Mouse (Mus musculus): ENCODE data around the gene Nr2c2ap.

Gene Nr2c2ap

GRCm38 (mm10) chr8:70131166-70131883 lies at the start of gene Nr2c2ap:
Nr2c2ap (plus strand) TSS chr8:70131333.
- peak; percentile 87 to 90 for DNase-seq (ENCODE audit: low spot score in 2 of 2)

DNA sequence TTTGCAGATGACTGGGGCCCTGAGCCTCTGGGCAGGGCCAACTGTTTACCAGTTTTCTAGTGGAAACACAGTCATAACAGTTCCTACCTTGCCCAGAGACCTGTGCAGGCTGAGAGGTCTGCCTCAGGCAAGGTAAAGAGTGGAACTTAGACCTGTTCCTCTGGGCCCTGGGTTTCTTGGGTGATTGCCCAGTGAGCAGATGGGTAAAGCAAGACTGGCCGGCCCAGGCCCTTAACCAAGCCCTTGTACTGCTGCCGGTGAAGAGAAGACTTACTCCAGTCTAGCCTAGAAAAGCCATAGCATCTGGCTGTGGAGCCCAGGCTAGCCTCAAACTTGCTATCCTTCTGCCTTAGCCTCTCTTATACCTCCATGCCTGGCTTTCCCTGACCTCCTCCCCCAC lies 49.2 kb upstream of the Nr2c2ap start:
- DNase-seq (ENCODE audit: low spot score in 2 of 2), result no peak

GRCm38 (mm10) chr8:70083285-70083684 lies 47.8 kb upstream of the Nr2c2ap start, which contains the start of gene Hapln4:
Hapln4 (plus strand) TSS chr8:70083457.
- peak in 1 of 2 experiments; percentile 58 for DNase-seq (ENCODE audit: low spot score in 2 of 2)

DNA sequence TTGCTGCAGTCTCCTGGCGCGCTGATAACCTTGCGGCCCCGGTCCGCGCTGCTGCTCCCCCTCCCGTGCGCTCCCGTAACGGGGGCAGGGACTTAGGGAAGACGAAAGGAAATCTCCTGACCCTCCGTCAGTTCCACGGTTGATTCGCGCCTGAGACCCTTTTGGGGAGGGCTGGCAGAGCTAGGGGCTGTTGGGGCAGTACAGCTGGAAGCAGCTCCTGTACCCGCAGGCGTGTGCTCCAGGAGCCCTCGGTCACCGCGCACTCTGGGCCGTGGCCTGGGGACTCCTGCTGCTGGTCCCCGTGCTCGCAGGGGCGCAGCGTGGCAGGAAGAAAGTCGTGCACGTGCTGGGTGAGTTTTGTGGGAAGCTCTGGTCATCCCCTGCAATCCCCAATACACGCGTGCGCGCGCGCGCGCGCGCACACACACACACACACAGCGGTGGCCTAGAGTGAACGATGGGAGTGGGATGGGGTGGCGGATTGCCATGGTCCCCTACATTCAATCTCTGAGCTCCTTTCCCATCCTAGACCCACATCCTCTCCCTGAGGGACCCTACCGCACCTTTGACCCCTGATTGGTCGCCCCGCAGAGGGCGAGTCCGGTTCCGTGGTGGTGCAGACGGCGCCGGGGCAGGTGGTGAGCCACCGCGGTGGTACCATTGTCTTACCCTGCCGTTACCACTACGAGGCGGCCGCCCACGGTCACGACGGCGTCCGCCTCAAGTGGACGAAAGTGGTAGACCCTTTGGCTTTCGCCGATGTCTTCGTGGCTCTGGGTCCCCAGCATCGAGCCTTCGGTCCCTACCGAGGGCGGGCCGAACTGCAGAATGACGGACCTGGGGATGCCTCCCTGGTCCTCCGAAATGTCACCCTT lies 46.7 kb upstream of the Nr2c2ap start:
- DNase-seq (ENCODE audit: low spot score in 2 of 2), result peak in 1 of 2 experiments; percentile 43

DNA sequence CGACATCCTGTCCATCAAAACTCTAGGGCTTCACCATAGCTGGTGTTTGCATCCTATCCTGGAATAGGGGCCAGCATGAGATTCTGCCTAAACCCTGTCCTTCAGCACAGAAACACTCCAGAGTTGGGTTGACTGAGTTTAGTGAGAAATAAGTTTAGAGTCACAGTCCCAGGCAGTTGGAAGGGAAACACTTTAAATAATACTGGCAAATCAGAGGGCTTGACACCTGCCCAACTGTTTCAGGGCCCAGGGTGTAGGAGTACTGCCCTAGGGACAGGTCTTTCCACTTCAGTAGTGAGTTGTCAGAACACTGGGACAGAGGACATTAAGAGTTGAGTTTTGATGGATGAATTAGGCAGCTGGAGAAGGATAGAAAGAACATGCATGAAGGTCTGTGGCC lies 45.0 kb upstream of the Nr2c2ap start:
- no peak for DNase-seq (ENCODE audit: low spot score in 2 of 2)

- no peak for DNase-seq (ENCODE audit: low spot score in 2 of 2)
These were observed 43.9 kb upstream of the Nr2c2ap start for GRCm38 (mm10) chr8:70087237-70087636.

- DNase-seq (ENCODE audit: low spot score in 2 of 2), result peak; percentile 81
These were observed 43.1 kb upstream of the Nr2c2ap start for GRCm38 (mm10) chr8:70087836-70088650.

DNA sequence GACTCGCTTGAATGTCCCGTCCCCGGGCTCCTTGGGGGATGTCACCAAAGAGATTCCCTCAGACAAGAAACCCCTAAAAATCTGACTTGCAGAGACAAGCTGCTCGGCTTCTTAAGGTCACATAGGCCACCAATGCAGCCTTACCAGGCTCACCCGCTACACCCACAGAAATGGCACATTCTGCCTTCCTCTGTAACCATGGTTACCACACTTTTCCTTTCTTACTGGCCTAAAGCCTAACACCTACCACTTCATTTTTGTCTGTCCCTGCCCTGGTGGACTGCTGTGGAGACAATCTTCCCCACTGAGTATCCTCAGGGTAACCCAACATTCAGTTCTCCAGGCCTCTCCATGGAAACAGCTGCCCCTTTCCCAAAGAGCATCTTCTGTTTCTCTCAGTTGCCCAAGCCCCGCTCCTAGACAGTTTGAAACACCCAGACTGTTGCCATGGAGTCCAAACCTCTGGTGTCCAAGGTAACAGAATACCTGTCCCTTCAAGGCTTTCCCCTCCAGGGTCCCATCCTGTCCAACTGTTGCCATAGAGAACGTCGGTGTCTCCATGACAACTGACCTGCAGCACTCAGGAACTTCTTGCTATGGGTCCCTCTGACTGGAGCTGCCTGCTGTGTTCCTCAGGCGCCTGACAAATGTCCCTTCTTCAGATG lies 41.7 kb upstream of the Nr2c2ap start:
- DNase-seq (ENCODE audit: low spot score in 2 of 2), result peak in 1 of 2 experiments; percentile 57

- DNase-seq (ENCODE audit: low spot score in 2 of 2), result no peak
These were observed 38.3 kb upstream of the Nr2c2ap start for GRCm38 (mm10) chr8:70092786-70093185.

- DNase-seq (ENCODE audit: low spot score in 2 of 2), result no peak
These were observed 31.9 kb upstream of the Nr2c2ap start for GRCm38 (mm10) chr8:70099276-70099675.

DNA sequence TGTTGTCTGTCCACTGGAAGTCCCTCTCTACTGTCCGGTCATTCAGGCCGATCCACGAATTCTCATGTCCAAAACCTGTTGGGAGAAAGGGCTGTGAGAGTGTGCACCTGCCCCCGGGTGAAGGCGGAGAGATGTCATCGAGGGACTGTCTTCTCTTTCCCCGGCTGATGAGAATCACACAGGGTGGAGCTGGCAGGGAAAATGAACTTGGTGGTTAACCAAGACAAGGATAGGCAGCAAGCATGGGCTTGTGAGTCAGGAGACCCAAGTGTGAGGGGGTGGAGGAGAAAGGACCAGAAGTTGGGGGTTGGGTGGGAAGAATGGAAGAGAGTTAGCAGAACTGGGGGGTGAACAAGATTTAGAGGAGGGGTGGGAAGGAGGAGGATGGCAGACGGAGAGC lies 30.9 kb upstream of the Nr2c2ap start:
- no peak for DNase-seq (ENCODE audit: low spot score in 2 of 2)

- peak; percentile 51 to 52 for DNase-seq (ENCODE audit: low spot score in 2 of 2)
These were observed 26.6 kb upstream of the Nr2c2ap start for GRCm38 (mm10) chr8:70104506-70104905.

DNA sequence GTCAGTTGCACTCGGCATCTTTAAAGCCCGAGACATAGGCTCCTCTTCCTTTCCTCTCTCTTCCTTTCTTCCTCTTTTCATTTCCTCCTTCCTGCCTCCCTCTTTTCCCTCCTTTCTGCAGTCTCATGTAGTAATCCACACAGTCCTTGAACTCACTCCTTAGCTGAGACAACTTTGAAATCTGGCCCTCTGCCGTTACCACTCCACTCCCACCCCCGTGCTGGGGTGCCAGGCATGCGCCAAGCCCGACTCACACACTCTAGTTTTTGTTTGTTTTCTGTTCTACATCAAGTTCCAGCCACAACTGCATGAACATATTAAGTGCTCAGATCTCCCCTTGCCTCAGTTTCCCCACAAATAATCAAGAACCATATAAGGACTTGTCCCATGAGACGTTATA lies 26.2 kb upstream of the Nr2c2ap start:
- DNase-seq (ENCODE audit: low spot score in 2 of 2), result no peak

DNA sequence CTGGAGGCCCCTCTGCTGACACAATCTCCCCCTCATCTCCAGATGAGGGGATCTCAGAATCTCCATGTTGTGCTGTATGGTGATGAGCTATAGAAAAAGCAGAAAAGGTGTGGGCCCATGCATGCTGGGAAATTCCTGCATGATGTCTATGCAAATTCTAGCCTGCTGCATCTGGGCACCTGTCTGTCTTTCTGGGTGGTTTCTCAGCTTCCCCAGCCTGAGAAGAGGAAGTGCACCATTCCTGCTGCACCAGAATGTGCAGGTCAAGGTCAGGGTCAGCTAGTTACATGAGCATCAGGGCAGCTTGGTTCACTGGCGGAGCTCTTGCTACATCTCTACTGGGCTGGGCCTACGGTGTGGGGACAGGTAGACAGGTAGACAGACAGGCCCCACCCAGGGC lies 20.7 kb upstream of the Nr2c2ap start:
- DNase-seq (ENCODE audit: low spot score in 2 of 2), result no peak

GRCm38 (mm10) chr8:70111192-70111795 lies 19.8 kb upstream of the Nr2c2ap start:
- no peak for DNase-seq (ENCODE audit: low spot score in 2 of 2)

- peak in 1 of 2 experiments; percentile 49 for DNase-seq (ENCODE audit: low spot score in 2 of 2)
These were observed 18.6 kb upstream of the Nr2c2ap start for GRCm38 (mm10) chr8:70112401-70113016.

DNA sequence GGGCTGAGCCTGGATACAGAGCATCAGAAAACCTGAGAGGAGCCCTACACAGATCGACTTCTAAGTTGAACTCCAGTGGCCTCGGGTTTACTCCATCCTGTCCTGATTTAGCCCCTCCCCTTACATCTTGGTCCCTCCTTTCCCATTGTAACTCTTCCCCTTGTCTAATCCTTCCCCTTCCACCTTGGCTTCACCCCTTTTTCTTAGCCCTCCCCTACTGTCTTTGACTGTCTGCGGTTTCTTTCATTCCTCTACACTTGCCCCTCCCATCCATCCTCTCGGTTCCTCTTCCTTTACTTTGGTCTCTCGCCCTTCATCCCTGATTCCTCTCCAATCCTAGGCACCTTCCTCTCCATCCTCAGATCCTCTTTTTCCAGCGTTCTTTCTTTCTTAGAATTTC lies 16.6 kb upstream of the Nr2c2ap start:
- DNase-seq (ENCODE audit: low spot score in 2 of 2), result no peak

DNA sequence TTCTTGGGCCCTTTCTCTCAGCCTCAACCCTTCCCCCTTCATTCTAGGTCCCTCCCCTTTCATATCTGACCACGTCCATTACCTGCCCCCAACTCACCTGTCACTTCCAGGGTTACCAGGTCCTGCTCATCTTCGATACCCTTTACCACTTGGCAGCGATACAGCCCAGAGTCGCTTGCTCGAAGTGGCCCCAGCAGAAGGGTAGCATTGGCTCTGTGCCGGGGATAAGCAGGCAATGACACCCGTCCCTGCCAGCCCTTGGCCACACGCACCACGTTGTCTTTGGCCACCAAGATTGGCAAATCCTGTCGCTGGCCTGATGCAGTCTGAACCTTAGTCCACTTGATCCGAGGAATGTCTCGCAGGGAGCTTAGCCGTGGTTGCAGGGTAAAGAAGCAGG lies 16.2 kb upstream of the Nr2c2ap start:
- no peak for DNase-seq (ENCODE audit: low spot score in 2 of 2)

DNA sequence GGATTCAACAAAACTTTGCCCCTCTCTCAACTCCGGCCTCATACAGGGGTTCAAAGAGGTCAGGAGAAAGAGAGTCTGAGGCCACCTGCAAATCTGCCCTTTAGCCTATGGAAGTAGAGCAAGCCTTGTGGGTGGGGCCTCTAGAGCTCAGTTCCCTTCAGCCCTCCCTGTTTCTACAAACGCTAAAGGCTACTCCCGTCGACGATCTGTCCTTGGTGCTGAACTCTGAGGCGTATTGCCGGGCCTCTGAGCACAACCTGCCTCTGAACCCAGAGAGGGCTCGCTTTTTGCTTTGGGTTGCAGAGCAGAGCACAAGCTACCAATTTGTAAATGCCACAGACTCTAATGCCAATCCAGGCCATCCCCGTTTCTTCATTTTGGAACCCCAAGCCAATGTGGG lies 13.5 kb upstream of the Nr2c2ap start:
- DNase-seq (ENCODE audit: low spot score in 2 of 2), result no peak
